Mouse (Mus musculus): ENCODE measurements around the gene Sema3e. TPM values are rescaled to one million over a fixed set of nuclear protein-coding genes. Genes with fewer than 3 reads are reported as not detected.

Sema3e gene
- polyA plus RNA-seq, 2 experiments = 0.02 to 0.09 TPM

DNA sequence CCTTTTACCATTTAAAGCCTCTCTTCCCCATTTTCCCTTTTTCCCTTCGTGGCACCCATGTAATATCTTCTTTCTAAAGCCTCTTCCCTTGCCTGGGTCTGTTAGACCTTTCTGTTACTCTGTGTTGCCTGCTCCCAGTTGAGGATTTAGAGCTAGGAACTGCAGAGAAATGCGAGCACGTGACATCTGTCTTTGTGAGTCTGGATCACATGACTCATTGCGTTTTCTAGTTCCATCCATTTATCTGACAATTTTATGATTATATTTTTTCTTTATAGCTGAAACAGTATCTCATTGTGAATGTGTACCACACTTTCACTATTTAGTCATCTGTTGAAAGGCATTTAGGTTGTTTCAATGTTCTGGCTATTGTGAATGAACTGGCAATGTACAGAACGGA, 18.0 kb downstream of the Sema3e start:
- H3K27me3 ChIP-seq (ENCODE audit: control insufficient read depth, insufficient read depth, low read length) = no peaks in the 10 kb centered on the region
- no peaks in the 10 kb centered on the region for H3K9me3 ChIP-seq (ENCODE audit: control insufficient read depth, low read length)
- H3K27ac ChIP-seq = no peak overlapping the region
- WGBS (ENCODE audit: insufficient replicate concordance) = 64% methylated on average over 5 of the region's 5 CpGs
- H3K4me3 ChIP-seq (ENCODE audit: insufficient read depth in 1 of 2, low read depth in 2 of 2, low read length in 2 of 2) = no peak overlapping the region
- no peak overlapping the region for H3K9ac ChIP-seq (replicated peaks)
- no peak for TF ChIP-seq CTCF (IDR thresholded peaks at IDR 0.05; ENCODE audit: low read depth)
- no peak for TF ChIP-seq EP300 (IDR thresholded peaks at IDR 0.05; ENCODE audit: low read depth)
- ATAC-seq (ENCODE audit: insufficient read depth) (no peak), DNase-seq (ENCODE audit: low read depth in 3 of 3, low spot score in 3 of 3) (no peak)
- no peaks in the 10 kb centered on the region for H3K36me3 ChIP-seq (replicated peaks; ENCODE audit: control insufficient read depth, insufficient read depth, low read depth)
- H3K4me1 ChIP-seq (replicated peaks; ENCODE audit: control insufficient read depth in 2 of 2, insufficient read depth in 2 of 2, low read length in 1 of 2) = no peaks in the 10 kb centered on the region
- H3K4me2 ChIP-seq (ENCODE audit: low read depth) = no peak overlapping the region

DNA sequence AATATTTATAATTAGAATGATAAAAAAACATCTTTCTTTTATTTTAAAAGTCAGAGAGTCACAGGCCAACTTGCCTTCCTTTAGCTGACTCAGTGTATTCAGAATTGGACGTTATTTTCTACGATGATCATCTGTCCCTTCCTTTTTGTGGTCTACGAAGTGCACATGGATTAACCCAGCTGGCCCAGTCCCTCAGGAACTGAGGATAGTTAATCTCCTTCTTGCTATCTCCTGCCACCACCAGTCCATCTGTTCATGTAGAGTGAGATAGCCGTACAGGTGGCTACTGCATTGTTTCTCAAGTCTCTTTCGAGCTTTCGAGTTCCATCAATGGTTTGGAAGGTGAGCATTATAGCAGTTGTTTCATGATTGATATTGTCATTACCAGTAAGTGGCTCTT, 18.9 kb downstream of the Sema3e start:
- 49% methylated on average over 6 of the region's 6 CpGs for WGBS (ENCODE audit: insufficient replicate concordance)
- Histone ChIP-seq H3K27me3 (ENCODE audit: control insufficient read depth, insufficient read depth, low read length) (no peaks in the 10 kb centered on the region), H3K27ac (no peak overlapping the region), H3K4me1 (replicated peaks; ENCODE audit: control insufficient read depth in 2 of 2, insufficient read depth in 2 of 2, low read length in 1 of 2) (no peaks in the 10 kb centered on the region), H3K4me3 (ENCODE audit: insufficient read depth in 1 of 2, low read depth in 2 of 2, low read length in 2 of 2) (no peak overlapping the region), H3K9me3 (ENCODE audit: control insufficient read depth, low read length) (no peaks in the 10 kb centered on the region), H3K36me3 (replicated peaks; ENCODE audit: control insufficient read depth, insufficient read depth, low read depth) (no peaks in the 10 kb centered on the region), H3K9ac (replicated peaks) (no peak overlapping the region), H3K4me2 (ENCODE audit: low read depth) (no peak overlapping the region)
- TF ChIP-seq EP300 (IDR thresholded peaks at IDR 0.05; ENCODE audit: low read depth) (no peak), CTCF (IDR thresholded peaks at IDR 0.05; ENCODE audit: low read depth) (no peak)
- ATAC-seq (ENCODE audit: insufficient read depth) = no peak
- DNase-seq (ENCODE audit: low read depth in 3 of 3, low spot score in 3 of 3) = no peak

DNA sequence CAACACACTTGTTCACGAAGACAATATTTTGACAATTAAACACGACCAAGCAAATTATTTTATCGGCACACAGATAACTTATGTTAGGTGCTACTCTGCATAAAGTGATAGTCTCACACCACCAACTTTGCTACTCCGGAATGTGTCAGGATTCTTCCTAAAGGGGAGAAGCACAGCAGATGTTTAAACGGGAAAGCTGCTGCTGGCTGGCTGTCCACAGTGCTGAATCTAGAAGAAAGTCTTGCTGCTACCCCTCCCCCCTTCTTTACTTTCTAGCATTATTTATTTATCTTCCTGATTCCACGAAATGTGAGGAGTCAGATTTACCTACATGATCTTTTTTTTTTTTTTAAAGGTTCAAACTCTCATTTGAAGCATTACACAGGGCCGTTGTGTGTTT, 23.6 kb downstream of the Sema3e start:
- H3K4me1 ChIP-seq (replicated peaks; ENCODE audit: control insufficient read depth in 2 of 2, insufficient read depth in 2 of 2, low read length in 1 of 2) = no peaks in the 10 kb centered on the region
- TF ChIP-seq EP300 (IDR thresholded peaks at IDR 0.05; ENCODE audit: low read depth) (no peak), CTCF (IDR thresholded peaks at IDR 0.05; ENCODE audit: low read depth) (no peak)
- no peak overlapping the region for H3K27ac ChIP-seq
- no peak for DNase-seq (ENCODE audit: low read depth in 3 of 3, low spot score in 3 of 3)
- no peak for ATAC-seq (ENCODE audit: insufficient read depth)
- H3K4me2 ChIP-seq (ENCODE audit: low read depth) = no peak overlapping the region
- no peaks in the 10 kb centered on the region for H3K9me3 ChIP-seq (ENCODE audit: control insufficient read depth, low read length)
- WGBS (ENCODE audit: insufficient replicate concordance) = 33% methylated on average over 7 of the region's 7 CpGs
- H3K27me3 ChIP-seq (ENCODE audit: control insufficient read depth, insufficient read depth, low read length) = no peaks in the 10 kb centered on the region
- no peaks in the 10 kb centered on the region for H3K36me3 ChIP-seq (replicated peaks; ENCODE audit: control insufficient read depth, insufficient read depth, low read depth)
- no peak overlapping the region for H3K9ac ChIP-seq (replicated peaks)
- no peak overlapping the region for H3K4me3 ChIP-seq (ENCODE audit: insufficient read depth in 1 of 2, low read depth in 2 of 2, low read length in 2 of 2)

DNA sequence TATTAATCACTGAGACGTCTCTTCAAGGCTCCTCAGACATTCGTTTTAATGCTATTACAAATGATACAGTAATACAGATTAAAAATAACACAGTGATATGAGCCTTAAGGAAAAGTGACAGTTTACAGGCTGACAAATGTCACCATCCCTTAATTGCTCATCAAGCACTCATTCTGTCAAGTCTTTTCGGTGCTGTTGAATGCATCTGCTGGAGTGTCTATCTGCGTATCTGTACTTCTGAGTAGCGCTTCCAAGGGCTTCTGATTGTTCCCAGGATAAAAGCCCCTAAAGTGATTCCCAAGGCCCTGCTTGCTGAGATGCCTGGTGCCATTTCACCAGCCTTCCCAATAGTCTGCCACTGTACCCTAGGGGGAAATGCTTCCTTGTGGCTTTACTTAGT, 29.4 kb downstream of the Sema3e start:
- H3K9me3 ChIP-seq (ENCODE audit: control insufficient read depth, low read length) = no peaks in the 10 kb centered on the region
- no peaks in the 10 kb centered on the region for H3K4me1 ChIP-seq (replicated peaks; ENCODE audit: control insufficient read depth in 2 of 2, insufficient read depth in 2 of 2, low read length in 1 of 2)
- TF ChIP-seq EP300 (IDR thresholded peaks at IDR 0.05; ENCODE audit: low read depth) (no peak), CTCF (IDR thresholded peaks at IDR 0.05; ENCODE audit: low read depth) (no peak)
- no peaks in the 10 kb centered on the region for H3K27me3 ChIP-seq (ENCODE audit: control insufficient read depth, insufficient read depth, low read length)
- DNase-seq (ENCODE audit: low read depth in 3 of 3, low spot score in 3 of 3) = no peak
- H3K36me3 ChIP-seq (replicated peaks; ENCODE audit: control insufficient read depth, insufficient read depth, low read depth) = no peaks in the 10 kb centered on the region
- H3K4me3 ChIP-seq (ENCODE audit: insufficient read depth in 1 of 2, low read depth in 2 of 2, low read length in 2 of 2) = no peak overlapping the region
- no peak overlapping the region for H3K9ac ChIP-seq (replicated peaks)
- WGBS (ENCODE audit: insufficient replicate concordance) = 52% methylated on average over 5 of the region's 5 CpGs
- ATAC-seq (ENCODE audit: insufficient read depth) = no peak
- no peak overlapping the region for H3K4me2 ChIP-seq (ENCODE audit: low read depth)
- H3K27ac ChIP-seq = no peak overlapping the region

DNA sequence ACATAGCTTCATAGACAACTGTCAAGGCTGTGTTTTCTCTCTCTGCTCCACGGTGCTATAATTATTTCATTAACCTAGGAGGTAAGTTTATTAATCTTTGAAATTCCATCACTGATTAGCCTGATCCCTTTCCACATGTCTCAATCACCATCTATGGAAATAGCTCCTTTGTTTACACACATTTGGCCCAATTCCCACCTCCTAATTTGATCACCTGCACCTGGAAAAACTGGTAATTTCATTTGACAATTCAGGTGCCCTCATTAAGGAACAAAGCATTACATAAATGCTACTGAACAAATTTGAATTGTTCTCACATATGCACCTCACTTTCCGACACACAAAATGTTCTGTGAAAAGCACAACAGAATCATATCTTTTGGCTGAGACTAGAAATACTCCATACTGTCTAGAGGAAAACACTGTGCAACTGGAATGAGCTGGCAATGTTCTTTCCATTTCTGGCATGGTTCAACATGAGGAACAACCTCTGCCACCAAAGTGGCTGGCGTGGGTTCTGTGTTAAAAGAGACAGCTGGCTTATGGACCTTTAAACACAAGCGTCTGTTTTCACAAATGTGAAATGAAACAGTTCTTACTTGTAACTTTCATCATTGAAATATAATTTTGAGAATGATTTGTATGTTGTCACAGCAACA, 34.9 kb downstream of the Sema3e start:
- TF ChIP-seq CTCF (IDR thresholded peaks at IDR 0.05; ENCODE audit: low read depth) (no peak), EP300 (IDR thresholded peaks at IDR 0.05; ENCODE audit: low read depth) (no peak)
- WGBS (ENCODE audit: insufficient replicate concordance) = 69% methylated on average over 4 of the region's 4 CpGs
- no peaks in the 10 kb centered on the region for H3K9me3 ChIP-seq (ENCODE audit: control insufficient read depth, low read length)
- ATAC-seq (ENCODE audit: insufficient read depth) (no peak), DNase-seq (ENCODE audit: low read depth in 3 of 3, low spot score in 3 of 3) (no peak)
- no peak overlapping the region for H3K4me3 ChIP-seq (ENCODE audit: insufficient read depth in 1 of 2, low read depth in 2 of 2, low read length in 2 of 2)
- H3K27ac ChIP-seq = no peak overlapping the region
- H3K27me3 ChIP-seq (ENCODE audit: control insufficient read depth, insufficient read depth, low read length) = no peaks in the 10 kb centered on the region
- no peak overlapping the region for H3K9ac ChIP-seq (replicated peaks)
- no peaks in the 10 kb centered on the region for H3K36me3 ChIP-seq (replicated peaks; ENCODE audit: control insufficient read depth, insufficient read depth, low read depth)
- no peaks in the 10 kb centered on the region for H3K4me1 ChIP-seq (replicated peaks; ENCODE audit: control insufficient read depth in 2 of 2, insufficient read depth in 2 of 2, low read length in 1 of 2)
- no peak overlapping the region for H3K4me2 ChIP-seq (ENCODE audit: low read depth)

Data from liver, embryonic 14.5 days (tissue).